Mouse (Mus musculus): ENCODE data around the gene Itpr3.

- TF ChIP-seq CTCF (IDR thresholded peaks at IDR 0.05; ENCODE audit: low read depth) (no peak), EP300 (IDR thresholded peaks at IDR 0.05; ENCODE audit: low read depth) (no peak)
These were observed 21.4 kb downstream of the Itpr3 start for GRCm38 (mm10) chr17:27078499-27078898.

All from liver, postnatal 0 days (tissue).